Mouse (Mus musculus) left cerebral cortex, postnatal 14 days (tissue): ENCODE results near the gene Cypt3. TPM values are rescaled to one million over a fixed set of nuclear protein-coding genes. Genes with fewer than 3 reads are reported as not detected.

Experiments used
- DNase-seq, 2 experiments: peaks; one replicate each; pipeline ENCODE4 v3.0.0; 2021 to 2022; ENCODE audit warnings: low spot score in 2 of 2, mixed read lengths in 1 of 2
- intact Hi-C: fragments of 180-260 bp; cut with DNase I; formaldehyde crosslinking; loops from one replicate; pipeline ENCODE4 v1.15.1; 2025
- long read RNA-seq, 2 experiments: library from polyadenylated mRNA; stranded (forward); transcript quantifications; one replicate each; pipeline ENCODE4 v2.0.0; 2021
- total RNA-seq, 2 experiments: library from RNA; stranded (reverse); gene quantifications; 2 replicates each; pipeline ENCODE4 v1.2.3; 2021

Gene Cypt3
- total RNA-seq = not detected
- long read RNA-seq, experiment 1 = 0 reads
- long read RNA-seq, experiment 2 = 0 reads

DNA sequence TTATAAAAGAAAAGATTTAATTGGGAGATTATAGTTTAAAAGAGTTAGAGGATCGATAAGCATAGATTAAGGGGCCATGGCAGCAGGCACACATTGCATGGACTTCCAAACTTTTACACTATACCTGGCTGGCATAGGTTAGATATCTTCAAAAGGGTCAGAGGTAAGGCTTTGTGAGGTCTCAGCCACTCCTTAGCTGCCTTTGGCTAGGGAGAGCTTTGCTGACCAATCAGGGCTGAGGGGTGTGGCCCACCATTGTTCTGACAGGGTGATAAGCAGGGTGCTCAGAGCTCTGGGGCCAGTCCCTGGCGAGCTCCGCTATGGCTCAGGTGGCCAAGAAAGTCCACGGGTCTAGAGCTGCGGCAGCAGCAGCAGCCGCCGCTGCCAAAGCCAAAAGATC, at the start of gene Cypt3:
TSS of gene Cypt3 (plus strand) at position 301 of the 400 bp plus-strand sequence.
- no peak for DNase-seq

DNA sequence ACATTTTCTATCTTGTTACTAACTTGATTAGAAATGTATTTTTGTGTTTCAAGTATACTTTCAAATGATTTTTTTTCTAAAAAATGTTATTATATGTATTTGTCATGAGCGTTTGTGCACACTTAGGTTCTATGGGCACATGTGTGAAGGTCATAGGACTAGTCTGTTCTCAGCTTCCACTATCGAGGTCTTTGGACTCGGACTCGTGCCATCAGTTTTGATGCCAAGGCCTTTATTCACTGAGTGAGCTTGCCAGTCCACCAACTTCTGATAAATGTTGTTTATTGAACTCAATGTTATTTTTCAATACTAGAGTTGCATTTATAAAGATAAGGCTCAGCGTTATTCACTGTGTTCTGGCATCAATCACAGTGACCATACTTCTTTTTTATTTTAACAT, 42.9 kb upstream of the Cypt3 start:
- intact Hi-C loops = no loop called here
- DNase-seq = no peak

More for the DNA sequence above, at the start of gene Cypt3:
- intact Hi-C loops = no loop called here

DNA sequence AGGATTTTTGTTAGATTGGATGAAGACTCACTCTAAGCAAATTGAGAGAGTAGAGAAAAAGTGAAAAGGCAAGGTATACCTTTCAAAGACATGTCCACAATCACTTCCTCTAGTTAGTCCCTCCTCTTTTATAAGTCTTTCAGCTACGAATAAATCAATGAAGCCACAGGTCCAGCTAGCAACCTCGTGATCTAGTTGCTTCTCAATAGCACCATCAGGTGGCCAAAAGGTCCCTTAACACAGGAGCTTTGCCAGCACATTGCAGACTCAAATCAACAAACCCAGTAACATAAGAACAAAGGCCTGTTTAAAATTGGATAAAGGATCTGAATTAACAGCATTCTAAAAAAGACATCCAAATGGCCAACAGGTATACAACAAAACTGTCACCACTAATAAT, 30.0 kb upstream of the Cypt3 start:
- peak; percentile 3 to 6 for DNase-seq
- intact Hi-C loops = no loop called here

DNA sequence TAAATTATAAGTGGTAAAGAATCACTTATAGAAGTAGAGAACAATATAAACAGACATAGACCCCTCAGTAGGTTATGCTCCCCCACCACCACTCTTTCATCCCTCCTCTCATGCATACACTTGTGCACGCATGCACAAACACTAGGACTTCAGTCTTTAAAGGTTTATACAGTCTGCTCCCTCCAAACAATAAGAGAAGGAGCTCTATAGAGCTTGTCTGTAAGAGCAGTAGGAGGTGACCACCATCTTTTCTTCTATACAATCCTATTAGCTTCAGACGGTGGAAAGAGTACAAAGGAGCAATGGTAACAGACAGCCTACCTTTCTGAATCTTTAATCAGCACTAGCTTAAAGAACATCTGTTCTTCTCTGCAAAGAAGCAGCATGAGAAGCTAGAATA, 1.8 kb upstream of the Cypt3 start:
- DNase-seq = no peak
- intact Hi-C loops = no loop called here

DNA sequence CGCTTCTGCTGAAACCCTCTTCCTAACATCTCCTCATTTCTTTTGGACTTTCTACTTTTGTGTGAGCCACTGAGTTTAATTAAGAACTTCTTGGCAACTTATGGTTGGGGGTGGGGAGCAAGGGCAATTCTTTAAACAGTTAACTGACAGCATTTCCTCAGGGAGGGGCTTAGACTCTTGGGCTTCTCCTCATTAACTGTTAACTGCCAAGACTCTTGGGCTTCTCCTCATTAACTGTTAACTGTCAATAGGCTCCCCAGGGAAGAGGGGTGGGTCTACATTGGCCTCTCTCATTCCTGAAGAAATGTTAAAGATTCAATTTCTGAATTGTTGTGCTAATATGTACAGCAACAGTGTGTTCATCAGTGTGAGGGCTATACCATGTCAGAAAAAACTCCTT, 6.3 kb downstream of the Cypt3 start:
- intact Hi-C loops = no loop called here
- no peak for DNase-seq

DNA sequence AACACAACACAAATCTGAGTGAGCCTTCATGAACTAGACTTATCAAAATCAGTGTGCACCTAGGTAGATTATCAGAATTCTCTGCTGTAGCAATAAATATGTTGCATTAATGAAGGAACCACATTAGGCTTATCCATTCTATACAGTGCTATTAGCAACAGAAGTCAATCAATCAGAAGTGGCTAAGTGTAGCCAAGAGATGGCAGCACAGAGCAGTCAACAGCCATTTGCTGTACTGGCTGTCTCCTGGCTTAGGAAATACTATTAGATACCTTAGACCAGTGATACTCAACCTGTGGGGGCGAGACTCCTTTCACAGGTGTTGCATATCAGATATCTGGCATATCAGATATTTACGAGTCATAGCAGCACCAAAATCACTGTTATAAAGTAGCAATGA, 41.2 kb downstream of the Cypt3 start:
- intact Hi-C loops = no loop called here
- DNase-seq = no peak

Other genes with a start within 250 kb of the Cypt3 start
- 100 to 1,000 TPM; 237 to 251 TPM for gene Ubqln2, start 60.4 kb upstream of the Cypt3 start, total RNA-seq
- 1 to 10 TPM; 3.5 to 3.8 TPM for gene Kctd12b, start 137.8 kb downstream of the Cypt3 start, total RNA-seq
- gene Nbdy, start 165.0 kb downstream of the Cypt3 start, total RNA-seq = 10 to 100 TPM; 50.4 to 65.3 TPM